Mouse (Mus musculus): ENCODE data around the gene Ptgfrn.

DNA sequence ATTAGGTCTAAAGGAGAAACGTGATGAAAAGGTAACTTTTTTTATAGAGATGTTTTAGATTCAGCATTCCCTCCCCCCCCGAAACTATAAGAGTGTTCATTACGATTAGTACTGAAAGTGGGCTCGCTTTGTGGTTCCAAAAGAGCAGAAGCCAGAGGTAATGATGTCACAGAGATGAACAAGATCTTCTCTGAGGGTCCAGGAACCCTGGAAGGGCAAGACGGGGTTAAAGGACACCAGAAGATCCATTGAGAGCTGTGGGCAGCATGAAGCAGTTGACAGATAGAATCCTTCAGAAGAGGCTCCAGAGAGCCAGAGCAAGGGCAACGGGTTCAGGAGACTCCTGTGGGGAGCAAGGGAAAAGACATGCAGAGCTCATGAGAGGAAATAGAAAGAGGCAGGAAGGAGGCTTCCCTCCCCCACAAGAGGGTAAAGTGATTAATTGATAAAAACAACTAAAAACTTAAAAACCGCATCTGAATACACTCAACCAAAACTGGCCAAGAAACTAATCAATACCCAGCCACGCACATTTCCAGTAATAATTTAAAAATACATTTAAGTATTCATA, 88.5 kb downstream of the Ptgfrn start:
- TF ChIP-seq SRF (IDR thresholded peaks at IDR 0.05; ENCODE audit: control insufficient read depth, insufficient read length, low read depth) (no peak), POLR2A (IDR thresholded peaks at IDR 0.05; ENCODE audit: insufficient read length, low read depth) (no peak), TCF12 (IDR thresholded peaks at IDR 0.05; ENCODE audit: insufficient read depth, poor library complexity, severe bottlenecking) (no peak), MAX (IDR thresholded peaks at IDR 0.05; ENCODE audit: low read depth) (no peak)

Data from myocyte (in vitro differentiated cells).